Mouse (Mus musculus) gonadal fat pad, adult 2 months (tissue): ENCODE measurements at regions not wholly inside any gene's neighbourhood (a gene's known extent, or its start where the extent isn't known, plus 50 kb on each side); places are given as distances from the start of the nearest gene placed in this dataset.

Source experiments
- DNase-seq: peaks from one replicate; pipeline ENCODE4 v3.0.0-alpha.2; 2012; ENCODE audit warnings: low read depth

DNA sequence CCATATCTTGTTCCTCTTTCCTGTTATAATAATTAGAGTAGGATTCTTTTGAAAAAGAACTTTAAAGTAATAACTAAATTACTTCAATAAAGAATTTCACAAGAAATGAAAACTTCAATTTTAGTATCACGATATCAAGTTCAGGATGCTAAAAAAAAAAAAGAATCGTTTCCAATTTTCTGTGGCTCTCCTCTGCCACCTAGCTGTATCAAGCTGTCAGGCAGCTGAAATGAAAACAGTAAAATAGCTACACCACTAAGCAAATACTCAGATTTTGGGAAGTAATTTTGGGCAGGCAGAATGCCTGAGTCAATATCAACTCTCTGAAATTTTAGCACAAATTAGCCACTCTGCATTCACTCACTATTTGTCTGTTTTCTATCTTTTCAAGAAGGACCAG lies 694.5 kb upstream of the Arrdc3 start:
- no peak for DNase-seq

DNA sequence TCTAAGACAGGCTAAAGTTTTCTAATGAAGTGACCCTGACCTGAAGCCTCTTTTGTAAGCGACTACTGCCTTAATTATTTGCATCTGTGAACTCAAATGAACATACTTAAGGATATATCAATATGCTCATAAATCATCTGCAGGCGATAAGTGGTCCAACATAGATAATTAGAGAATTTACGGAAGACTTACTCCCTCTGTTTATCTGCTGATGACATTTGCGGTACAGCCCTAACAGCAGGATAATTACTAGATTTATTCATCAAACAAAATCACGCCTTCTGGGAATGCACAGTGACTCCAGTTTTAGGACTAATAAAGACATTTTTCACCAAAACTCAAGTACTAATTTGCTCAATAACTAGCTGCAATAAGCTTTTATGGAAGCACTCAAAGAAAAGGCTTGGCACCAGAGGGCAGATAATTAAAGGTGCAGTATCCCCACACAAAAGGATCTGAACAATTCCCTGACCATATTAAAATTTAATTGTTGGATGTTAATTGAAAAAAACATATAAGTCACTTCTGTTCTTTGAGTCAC lies 688.0 kb upstream of the Arrdc3 start:
- no peak for DNase-seq

DNA sequence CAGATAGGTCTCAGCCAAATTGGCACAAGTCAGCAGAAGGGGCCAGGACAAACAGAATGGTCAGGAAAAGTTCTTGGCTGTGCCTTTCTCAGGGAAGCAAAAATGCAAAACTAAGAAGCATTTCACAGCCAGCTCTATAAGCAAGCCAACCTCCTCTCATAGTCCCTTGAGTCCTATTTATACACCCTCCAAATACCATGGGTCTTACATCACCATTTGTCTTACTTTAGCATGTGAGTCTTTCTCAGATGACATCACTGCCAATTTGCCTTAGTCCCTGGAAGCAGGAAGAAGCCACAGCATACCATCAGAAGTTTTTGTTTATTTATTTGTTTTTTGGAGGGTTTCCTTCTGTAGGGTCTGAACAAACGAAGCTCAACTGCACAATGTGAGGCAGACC lies 659.1 kb upstream of the Arrdc3 start:
- DNase-seq, result no peak

DNA sequence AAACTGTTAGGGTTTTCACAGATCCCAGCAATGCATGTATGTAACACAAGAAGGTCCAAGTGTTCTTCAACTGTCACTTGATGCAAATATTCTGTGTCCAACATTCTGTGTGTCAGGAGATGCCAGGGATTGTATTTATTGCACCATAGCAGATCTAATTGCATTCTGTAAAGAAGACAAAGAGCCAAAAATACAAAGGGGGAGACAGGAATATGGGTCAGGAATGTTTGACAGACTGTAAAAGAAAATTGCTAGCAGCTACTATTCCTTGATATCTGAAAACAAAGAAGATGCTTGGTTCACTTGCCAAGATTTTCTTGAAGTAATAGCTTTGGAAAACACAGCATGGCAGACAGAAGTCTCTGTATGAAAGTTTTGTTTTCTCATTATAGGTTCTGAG lies 651.8 kb upstream of the Arrdc3 start:
- DNase-seq, result no peak

DNA sequence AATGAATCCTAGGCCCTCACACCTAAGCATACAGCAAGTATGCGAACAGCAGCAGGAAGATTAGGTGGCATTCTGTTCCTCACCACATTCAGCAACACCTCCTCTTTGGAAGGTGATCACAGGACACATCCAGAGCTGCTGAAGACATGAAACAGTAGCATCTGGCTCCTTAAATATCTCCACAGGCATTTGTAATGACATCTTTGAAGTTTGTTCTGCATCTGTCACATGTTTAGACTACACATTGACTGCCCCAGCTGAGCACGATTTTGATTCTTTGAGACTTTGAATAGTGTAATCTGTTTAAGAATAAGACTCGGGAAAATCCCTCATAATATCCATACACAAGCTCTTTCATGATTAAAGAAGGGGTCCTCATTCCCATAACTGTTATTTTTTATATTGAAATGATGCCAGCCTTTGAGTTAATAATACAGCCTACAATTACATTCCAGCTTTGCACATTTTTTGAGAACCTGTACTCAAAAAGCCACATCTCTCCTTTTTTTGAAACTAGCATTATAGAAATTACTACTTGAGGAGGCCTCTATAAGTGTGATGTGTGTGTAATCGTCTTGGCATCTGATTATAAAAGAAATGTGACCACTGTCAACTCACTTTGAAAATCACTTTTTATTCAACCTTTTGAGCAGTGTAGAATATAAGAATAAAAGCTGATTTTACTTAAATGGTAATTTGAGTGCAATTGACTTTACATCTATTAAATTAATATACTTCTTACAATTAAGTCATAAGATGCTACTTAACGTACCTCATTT lies 647.7 kb upstream of the Arrdc3 start:
- DNase-seq, result no peak

DNA sequence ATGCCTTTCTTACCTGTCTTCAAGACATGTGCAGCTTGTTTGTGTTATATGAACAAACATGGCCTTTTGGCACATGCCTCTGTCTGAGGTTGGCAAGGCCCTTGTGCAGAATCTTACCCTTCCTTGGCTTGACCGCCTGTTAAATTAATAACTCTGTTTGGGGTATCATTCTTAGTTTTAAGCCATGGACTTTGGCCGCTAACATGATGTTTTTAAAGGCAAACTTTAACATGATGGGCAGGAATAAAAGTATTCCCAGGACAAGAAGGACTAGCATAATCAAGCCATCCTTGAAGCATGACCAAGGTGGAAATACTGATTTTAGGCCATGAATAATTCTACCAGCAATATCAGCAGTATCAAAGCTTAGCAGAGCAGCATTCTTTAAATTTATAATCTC lies 620.4 kb upstream of the Arrdc3 start:
- no peak for DNase-seq

DNA sequence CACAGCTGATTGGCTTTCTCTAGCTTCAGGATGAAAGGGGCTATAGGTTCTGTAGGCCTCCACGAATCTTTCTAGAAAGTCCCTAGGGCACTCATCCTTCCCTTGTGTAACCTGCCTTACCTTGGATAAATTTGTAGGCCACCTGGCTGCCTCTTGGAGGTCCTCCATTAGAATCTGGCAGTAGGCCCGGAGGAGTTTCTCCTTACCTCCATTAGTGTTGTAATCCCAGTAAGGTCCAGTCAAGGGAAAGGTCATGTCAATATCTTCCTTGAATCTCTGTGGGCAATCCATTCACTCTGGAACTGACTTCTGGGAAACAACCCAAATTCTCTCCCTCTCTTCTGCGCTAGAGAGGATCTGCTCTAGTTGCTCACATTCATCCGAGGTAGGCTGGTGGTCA lies 616.1 kb upstream of the Arrdc3 start:
- DNase-seq, result peak; percentile 61

DNA sequence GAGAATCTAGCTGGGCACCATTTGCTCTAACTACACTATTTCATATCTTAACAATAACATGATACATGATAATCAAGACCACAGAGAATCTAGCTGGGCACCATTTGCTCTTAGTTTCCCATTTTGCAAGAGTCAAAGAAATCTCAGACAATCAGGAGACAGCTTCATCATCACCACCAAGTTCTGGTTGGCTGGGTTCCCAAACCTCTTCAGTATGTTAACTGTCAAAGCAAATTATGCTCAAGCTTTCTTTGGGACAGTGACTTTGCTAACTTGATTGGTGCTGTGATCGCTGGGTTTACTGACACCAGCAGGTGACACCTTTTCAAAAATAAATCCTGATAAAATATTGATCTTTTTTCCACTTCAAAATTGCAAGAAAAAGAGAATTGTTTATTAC lies 609.2 kb upstream of the Arrdc3 start:
- no peak for DNase-seq

DNA sequence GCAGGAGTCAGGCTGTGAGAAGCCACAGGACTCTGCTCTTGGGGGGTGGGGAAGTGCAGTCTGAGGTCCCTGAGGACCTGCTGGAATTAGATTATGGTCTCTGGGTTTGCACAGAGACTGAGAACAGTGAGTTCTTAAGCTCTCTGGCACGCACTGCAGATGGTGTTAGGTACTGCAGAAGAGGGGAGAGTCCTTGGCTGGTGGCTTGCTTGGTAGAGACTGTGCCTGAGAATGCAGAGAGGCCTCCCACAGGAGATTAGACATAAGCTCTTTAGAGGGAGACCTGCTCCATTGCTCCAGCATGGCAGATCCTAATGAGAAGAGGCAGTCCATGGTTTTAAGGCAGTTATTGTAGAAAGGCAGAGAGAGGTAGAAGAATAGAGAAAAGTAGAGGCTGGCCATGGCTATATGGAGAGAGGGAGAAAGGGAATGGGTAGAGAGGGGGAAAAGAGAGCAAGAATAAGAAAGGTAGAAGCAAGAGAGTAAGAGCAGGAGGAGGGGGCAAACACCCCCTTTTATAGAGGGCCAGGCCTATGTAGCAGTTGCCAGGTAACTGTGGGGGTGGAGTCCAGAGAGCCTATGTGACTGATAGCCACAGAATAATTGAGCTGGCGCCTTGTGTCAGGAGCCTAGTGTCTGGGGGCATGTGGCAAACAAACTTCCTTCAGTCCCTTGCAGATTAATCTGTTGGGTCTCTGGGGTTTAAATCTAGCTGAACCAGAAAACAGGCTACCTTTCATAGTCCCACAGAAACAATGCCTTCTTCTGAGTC lies 591.3 kb upstream of the Arrdc3 start:
- no peak for DNase-seq

DNA sequence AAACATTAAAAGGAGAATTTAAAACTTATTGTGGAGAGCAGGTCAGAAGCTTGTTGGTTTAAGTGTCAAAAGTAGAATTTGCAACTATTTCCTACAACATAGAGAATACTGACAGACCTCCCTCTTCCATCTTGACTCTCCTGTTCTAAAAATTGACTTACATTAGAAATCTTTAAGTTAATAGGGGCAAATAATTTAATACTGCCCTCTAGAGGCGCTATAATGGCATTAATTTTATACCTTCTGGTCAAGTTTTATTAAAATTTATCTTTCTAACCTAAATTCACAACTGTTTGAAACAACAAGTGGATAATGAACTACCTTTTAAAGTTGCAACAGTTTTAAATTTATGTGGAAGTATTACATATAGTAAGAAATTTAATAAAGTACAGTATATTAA lies 587.5 kb upstream of the Arrdc3 start:
- no peak for DNase-seq

DNA sequence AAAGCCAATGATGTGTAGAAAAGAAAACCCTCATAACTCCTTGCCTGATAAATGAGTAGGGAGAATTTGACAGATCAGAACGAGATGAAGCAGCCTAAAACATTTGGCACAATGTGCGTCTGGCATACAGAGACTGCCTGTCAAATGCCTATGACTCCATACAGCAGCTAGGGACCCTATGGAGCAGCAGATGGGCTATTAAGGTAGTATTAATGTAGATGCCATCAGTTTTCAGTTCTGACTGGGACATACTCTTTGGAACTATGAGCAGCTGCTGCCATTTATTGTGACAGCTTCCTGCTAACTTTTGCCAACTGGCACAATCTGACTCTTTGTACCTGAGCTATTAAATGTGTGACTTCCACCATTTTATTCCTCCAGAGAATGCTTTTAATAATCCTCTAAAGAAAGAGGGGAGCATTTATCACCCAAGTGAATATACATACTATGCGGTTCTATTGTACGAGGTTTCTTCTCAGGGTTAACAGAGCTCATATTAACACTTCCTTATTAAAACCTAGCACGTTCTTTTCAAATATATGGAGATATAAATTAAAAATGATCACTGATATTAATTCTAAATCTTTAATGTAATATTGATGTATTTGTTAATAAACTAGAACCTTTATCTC lies 549.0 kb upstream of the Arrdc3 start:
- no peak for DNase-seq

DNA sequence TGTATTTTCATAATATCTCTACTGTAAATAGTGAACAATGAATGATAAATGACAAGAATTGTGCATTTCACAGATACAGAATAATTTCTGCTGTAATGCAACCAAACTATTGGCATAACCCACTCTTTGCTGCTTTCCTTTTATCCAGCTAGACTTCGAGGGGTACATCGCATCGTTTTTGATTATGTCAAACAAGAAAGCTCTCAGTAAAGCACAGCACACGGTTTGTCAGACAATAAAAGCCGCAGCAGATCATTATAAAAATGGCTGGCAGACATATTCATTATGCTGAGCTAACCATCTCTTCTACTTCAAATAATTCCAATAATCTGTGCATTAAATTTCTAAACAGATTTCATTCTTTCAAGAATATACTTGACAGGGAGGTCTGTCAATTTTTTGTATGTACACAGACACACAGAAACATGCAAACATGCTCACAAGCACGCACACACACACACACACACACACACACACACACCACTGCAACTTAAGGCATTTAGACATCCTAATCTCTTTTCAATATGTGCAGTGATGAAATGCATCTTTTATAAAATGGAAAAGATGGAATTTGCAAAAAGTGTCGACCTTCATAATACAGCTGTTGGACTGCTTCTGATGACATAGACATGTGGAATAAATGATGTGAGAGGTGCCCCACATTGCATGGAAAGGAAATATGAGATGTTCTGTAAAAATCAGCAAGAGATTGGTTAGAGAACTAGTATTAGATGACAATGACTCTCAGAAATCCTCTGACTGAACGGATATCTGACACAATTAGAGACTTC lies 548.1 kb upstream of the Arrdc3 start:
- no peak for DNase-seq

DNA sequence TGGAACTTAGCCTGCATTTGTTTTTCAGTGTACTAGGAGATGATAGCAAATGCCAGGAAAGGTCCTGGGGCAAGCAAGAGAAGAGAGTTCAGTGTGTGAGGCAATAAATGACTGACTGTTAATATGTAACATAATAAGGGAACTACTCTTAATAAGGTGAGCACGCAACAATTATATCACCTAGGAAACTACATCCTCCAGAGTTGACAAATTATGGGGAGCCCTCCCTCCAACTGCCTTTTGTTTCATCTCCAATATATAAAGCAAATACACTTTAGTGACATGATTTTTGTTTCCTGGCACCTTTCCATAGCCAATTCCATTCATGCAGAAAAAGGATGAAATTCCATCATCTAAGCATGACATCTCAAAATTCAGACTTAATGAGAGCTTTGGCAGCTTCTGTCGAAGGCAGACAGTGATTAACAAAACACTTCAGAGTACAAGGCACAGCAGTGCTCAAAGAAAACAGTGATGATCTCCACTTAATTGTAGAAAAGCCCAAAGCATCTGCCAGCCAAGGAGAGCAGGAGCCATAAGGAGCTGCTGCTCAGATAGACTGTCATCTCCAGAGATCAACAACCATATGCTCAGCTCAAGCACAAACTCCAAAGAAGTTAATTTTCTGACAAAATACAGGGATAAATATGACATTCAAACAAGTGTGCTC lies 536.1 kb upstream of the Arrdc3 start:
- no peak for DNase-seq

DNA sequence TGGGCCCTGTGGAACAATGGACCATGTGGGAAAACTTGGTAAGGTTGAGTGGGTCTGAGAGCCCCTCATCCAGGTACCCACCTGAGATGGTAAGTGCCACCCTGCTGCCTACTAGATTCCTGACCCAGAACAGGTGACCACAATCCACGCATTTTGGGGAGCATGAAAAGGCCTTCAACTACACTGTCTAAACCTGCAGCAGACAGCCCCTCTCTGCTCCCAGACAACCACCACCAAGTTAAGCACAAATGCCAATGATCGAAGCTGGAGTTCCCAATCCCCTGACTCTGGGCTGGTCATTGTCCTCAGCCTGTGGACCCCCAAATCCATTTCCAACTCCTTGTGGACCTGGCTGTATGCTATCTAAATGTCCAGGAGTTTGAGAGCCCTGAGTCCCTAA lies 517.2 kb upstream of the Arrdc3 start:
- no peak for DNase-seq

DNA sequence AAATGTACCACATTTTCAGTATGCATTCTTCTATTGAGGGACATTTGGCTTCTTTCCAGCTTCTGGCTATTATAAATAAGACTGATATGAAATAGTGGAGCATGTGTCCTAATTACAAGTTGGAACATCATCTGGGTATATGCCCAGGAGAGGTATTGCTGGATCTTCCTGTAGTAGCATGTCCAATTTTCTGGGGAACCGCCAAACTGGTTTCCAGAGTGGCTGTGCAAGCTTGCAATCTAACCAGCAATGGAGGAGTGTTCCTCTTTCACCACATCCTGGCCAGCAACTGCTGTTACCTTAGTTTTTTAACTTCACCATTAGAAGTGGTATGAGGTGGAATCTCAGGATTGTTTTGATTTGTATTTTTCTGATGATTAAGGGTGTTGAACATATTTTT lies 512.7 kb upstream of the Arrdc3 start:
- DNase-seq, result peak; percentile 66

DNA sequence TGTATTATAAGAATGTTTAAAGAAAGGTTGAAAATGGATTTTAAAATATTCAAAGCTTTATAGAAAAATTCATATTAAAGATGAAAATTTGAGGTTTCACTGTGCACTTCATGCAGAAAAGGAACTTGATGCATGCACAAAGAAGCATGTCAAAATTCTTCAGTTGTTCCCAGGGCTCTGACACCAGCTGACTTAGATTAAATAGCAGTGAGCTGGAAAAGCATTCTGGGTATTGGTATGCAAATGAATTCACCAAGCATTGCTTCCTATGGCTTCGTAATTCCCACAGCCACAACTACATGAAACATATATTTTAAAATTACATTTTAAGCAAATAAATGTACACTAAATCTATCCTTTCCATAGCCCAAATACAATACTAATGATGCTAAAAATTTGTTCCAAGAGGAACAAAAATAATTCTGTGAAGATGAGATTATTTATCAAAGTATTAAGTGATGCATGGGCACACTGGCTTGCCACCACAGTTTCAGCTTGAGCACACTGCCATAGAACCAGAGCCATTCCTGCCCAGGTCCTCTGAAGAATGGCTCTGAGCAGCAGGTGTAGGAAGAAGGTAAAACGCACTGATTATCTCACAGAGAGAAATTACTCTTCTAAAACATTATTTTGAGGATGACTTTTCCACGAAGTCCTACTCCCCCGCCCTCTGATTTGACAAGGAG lies 501.8 kb upstream of the Arrdc3 start:
- no peak for DNase-seq

DNA sequence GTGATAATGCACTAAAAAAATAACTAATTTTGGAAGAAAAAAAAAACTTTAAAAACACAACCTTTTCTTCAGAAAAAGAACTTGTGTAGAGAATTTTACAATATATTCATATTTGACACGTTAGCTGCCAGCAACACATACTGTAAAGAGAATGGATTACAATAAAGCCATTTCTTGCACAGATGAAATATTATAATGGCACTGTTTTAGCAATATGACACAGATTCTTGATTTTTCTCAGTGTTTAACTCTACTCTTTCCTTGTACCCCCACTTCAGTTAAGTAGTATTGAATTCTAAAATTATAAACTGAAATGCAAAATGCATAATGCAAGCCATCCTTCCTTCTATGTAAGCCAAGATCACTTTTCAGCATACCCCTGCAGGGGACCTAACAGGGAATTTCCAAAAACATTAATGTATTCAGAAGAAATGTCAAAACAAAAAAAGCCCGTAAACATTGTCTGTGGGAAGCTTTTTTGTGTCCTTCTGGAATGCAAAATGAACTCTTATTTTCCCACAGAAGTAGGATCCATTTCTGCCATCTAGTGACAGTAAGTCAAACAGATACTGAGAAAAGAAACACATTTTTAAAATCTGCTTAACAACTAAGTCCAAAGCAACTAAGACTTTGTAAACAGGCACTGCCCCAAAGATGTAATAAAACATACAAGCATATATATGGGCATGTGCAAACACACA lies 501.1 kb upstream of the Arrdc3 start:
- no peak for DNase-seq

DNA sequence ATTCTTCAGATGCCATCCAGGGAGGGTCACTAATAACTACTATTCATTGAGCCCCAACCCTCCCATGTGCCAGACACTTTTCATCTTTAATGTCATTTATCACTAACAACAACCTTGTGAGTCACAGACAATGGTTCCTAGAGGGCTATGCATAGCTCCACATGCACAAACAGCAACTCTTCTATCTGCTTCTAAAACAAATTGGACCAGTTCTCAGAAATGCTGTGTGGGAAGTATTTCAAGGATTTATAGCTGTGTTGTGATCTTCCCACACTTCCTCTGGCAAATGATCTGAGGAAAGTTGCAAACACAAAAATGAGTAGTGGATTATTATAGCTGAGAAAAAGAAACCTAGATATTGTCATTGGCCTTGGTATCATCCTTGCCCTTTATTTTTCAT lies 474.3 kb upstream of the Arrdc3 start:
- DNase-seq, result no peak

DNA sequence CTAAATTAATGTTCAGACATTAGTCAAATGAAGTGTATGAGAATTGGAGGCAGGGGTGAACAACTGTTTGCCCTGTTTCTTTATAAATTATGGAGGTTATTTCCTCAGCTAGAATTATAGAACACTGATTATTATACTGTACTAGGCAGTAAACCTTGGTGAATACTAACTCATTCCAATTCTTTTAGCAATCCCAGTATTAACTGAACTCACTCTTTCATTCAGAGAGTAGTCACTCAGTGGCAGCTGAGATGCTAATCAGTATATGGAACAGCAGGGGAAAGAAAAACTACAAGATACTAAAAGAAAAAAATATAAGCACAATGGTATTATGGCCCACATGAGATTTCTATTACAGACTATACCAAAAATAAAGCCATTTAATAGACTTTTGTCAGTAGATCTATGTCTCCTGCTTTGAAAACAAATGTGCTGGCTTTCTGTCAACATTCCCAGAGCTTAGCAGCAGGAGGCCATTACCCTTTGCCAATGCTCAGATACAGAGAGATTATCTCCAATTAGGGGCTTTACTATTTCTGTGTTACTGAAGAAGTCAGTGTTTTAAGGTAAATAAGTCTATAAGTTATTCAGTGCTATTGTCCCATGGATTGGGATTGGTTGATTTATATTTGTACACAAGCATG lies 473.3 kb upstream of the Arrdc3 start:
- DNase-seq, result no peak
